Mouse (Mus musculus): ENCODE results near the gene Trim58. TPM values are rescaled to one million over a fixed set of nuclear protein-coding genes. Genes with fewer than 3 reads are reported as not detected.

Gene Trim58
- total RNA-seq (2021): under 1 TPM in 1 of 2 experiments, not detected in 1; 0.15 TPM

DNA sequence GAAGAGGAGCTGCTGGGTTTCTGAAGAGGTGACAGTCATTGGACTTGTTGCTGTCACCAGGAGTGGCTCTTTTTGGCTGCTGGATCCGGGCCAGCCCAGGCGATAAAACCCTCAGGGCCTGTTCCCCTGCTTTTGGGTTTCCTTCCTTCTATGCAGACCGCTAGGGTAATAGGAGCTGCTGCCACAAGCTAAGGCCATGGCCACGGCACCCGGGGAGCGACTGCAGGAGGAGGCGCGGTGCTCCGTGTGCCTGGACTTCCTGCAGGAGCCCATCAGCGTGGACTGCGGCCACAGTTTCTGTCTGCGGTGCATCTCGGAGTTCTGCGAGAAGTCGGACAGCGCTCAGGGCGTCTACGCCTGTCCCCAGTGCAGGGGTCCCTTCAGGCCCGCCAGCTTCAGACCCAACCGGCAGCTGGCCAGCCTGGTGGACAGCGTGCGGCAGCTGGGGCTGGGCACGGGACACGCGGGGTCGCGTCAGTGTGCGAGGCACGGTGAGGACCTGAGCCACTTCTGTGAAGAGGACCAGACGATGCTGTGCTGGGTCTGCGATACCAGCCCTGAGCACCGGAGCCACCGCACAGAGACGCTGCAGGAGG, at the start of gene Trim58:
TSS of gene Trim58 (plus strand) at position 194 of the 596 bp plus-strand sequence.
- peak in 1 of 2 experiments; percentile 6 for DNase-seq (ENCODE audit: extremely low spot score in 1 of 2, low spot score in 1 of 2)

DNA sequence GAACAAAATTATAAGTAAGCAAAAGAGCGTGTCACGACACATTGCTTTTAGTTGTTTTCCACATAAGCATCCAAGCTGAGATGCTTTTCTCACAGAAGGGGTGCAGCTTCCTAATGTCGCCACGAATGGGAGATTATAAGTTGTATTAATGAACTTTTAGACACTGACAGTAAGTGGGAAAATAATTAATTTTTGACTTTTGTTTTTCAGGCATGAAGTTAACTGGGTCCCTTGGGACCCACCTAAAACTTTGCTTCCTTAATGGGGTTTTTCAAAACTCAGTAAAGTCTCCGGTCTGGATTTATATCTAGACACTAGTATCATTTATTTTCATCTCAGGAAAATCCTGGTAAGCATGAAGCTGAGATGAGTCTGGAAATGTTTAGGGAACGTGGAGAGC, 45.5 kb upstream of the Trim58 start, which contains the start of gene Olfr324:
TSS of gene Olfr324 (plus strand) at position 301 of the 400 bp plus-strand sequence.
- DNase-seq (ENCODE audit: extremely low spot score in 1 of 2, low spot score in 1 of 2): no peak

- no peak for DNase-seq (ENCODE audit: extremely low spot score in 1 of 2, low spot score in 1 of 2)
Measured at GRCm38 (mm10) chr11:58597837-58598236, 42.4 kb upstream of the Trim58 start.

GRCm38 (mm10) chr11:58602062-58602461, 38.2 kb upstream of the Trim58 start:
- DNase-seq (ENCODE audit: extremely low spot score in 1 of 2, low spot score in 1 of 2): no peak

- no peak for DNase-seq (ENCODE audit: extremely low spot score in 1 of 2, low spot score in 1 of 2)
Measured at GRCm38 (mm10) chr11:58602800-58603560, 37.3 kb upstream of the Trim58 start.

- no peak for DNase-seq (ENCODE audit: extremely low spot score in 1 of 2, low spot score in 1 of 2)
Measured at GRCm38 (mm10) chr11:58604688-58605087, 35.6 kb upstream of the Trim58 start.

- DNase-seq (ENCODE audit: extremely low spot score in 1 of 2, low spot score in 1 of 2): no peak
Measured at GRCm38 (mm10) chr11:58605228-58605627, 35.0 kb upstream of the Trim58 start.

DNA sequence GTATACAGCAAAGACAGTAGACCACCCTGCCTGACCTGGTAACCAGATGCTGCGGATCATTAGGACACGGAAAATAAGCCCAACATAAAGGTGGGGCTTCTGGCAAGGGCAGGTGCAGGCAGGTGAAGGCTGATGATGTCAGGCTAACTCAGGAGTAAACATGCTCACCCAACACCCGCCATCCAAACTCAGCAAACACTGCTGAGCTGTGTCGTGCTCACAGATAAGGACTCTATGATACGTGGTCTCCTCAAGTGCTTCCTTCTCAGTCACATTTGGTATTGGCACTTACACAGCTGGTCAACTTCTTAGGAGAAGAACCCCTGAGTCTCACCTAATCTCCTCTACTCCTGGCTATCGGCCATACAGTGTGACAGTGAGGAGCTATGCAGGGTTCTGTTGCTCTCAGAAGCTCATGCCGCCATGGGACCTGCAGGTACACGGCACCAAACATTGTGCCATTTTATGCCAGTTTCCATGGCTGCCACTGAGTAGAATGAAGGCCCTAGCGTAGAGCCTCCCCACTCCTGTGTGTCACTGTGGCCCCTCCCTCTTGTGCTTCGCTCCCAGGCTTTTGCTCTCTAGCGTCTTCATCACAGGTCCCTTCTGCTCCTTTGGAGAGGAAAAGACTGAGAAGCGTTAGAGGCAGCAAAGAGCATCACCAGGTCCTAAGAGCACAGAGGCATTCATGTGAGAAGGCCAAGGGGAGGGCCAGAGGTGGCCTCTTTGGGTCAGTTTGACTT, 33.9 kb upstream of the Trim58 start:
- no peak for DNase-seq (ENCODE audit: extremely low spot score in 1 of 2, low spot score in 1 of 2)

DNA sequence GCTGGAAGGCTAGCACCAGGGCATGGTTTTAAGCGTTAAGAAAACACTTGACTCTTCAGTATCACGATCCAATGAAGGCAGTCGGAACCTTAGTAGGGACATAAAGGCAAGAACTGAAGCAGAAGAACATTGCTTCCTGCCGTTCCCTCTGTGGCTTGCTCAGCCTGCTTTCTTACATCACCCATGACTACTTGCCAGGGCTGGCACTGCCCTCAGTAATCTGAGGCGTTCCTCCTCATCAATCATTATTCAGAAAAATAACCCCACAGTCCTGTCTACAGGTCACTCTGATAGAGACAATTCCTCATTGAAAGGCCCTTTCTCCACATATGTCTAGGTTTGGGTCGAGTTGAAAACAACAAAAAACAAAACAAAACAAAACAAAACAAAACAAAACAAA, 33.2 kb upstream of the Trim58 start:
- DNase-seq (ENCODE audit: extremely low spot score in 1 of 2, low spot score in 1 of 2): no peak

- no peak for DNase-seq (ENCODE audit: extremely low spot score in 1 of 2, low spot score in 1 of 2)
Measured at GRCm38 (mm10) chr11:58613359-58613758, 26.9 kb upstream of the Trim58 start.

GRCm38 (mm10) chr11:58614526-58614925, 25.7 kb upstream of the Trim58 start:
- no peak for DNase-seq (ENCODE audit: extremely low spot score in 1 of 2, low spot score in 1 of 2)

DNA sequence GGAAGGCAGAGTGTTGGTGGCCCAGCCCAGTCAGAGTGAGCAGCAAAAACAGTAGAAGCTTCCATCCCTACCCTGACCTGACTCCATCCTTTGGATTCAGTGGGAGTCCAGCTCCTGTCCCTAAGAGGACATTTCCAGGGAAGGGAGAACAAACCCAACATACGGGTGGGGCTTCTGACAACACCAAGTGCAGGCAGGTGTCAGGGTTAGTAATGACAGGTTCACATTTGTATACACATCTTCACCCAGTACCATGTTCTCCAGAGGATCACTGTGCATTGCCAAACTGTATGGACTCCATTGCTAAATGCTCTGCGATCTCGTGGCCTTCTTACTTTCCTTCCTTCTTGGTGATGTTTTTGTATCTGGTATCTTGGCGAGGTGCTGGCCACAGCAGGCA, 24.3 kb upstream of the Trim58 start, which contains the start of gene 2210407C18Rik:
TSS of gene 2210407C18Rik (minus strand) at position 101 of the 400 bp plus-strand sequence.
- DNase-seq (ENCODE audit: extremely low spot score in 1 of 2, low spot score in 1 of 2): no peak

DNA sequence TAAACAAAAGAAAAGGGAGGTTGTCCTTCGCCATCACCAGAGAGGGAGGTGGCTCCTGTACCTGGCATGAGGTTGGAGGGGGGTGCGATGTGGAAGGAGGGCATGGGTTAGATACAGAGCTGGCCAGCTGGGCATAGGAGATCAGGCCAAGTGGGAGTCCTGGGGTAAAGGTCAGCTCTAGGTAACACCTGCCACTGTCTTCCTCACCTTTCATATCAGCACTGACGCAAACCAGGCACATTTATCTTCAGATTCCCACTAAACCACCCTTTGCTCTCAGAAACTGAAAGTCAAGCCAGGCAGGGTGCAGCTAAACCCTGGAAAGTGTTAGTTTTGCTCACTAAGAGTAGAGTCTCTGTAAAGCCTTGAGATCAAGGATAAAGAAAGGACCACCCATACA, 21.9 kb upstream of the Trim58 start:
- no peak for DNase-seq (ENCODE audit: extremely low spot score in 1 of 2, low spot score in 1 of 2)

- no peak for DNase-seq (ENCODE audit: extremely low spot score in 1 of 2, low spot score in 1 of 2)
Measured at GRCm38 (mm10) chr11:58618793-58619192, 21.5 kb upstream of the Trim58 start.

GRCm38 (mm10) chr11:58626146-58626545, 14.1 kb upstream of the Trim58 start:
- DNase-seq (ENCODE audit: extremely low spot score in 1 of 2, low spot score in 1 of 2): no peak

DNA sequence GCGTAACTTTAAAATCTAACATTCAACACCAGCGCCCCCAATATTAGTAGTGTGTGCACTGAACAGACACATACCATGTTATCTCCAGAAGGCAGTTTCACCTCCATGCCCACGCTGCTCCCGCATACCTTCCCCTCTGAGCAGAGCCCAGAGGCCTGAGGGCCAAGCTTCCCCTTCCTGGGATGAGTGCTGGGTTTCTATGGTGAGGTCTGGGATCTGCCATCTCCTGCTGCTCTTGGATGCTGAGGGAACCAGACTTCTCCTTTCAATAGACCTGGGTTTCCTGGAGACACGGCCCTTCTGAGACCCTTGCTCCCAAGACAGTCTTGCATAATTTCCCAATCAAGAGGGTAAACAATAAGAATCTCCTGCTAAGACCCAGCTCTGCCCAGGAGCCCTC, 9.9 kb upstream of the Trim58 start, which contains the start of gene Olfr323:
TSS of gene Olfr323 (minus strand) at position 101 of the 400 bp plus-strand sequence.
- no peak for DNase-seq (ENCODE audit: extremely low spot score in 1 of 2, low spot score in 1 of 2)

DNA sequence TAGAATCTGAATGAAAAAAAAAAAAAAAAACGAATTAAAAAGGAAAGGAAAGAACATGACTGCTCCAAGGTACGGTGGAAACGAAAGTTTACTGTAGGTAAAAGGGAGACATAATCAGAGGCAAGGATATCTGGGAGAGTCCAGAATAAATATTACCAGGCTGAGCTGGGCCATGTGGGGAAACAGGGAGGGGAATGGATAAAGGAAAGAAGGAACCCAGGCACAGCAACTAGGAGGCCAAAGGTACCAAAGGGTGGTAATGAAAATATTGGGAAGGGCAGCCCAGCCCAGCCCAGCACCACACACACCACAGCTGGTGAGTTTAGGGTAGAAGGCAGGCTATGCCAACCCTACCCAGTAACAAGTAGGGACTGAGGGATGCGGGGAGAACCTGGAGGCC, 5.4 kb upstream of the Trim58 start:
- DNase-seq (ENCODE audit: extremely low spot score in 1 of 2, low spot score in 1 of 2): no peak

- DNase-seq (ENCODE audit: extremely low spot score in 1 of 2, low spot score in 1 of 2): peak; percentile 23 to 61
Measured at GRCm38 (mm10) chr11:58636376-58636977, 3.8 kb upstream of the Trim58 start.

- DNase-seq (ENCODE audit: extremely low spot score in 1 of 2, low spot score in 1 of 2): no peak
Measured at GRCm38 (mm10) chr11:58638176-58638701, 2.0 kb upstream of the Trim58 start.

DNA sequence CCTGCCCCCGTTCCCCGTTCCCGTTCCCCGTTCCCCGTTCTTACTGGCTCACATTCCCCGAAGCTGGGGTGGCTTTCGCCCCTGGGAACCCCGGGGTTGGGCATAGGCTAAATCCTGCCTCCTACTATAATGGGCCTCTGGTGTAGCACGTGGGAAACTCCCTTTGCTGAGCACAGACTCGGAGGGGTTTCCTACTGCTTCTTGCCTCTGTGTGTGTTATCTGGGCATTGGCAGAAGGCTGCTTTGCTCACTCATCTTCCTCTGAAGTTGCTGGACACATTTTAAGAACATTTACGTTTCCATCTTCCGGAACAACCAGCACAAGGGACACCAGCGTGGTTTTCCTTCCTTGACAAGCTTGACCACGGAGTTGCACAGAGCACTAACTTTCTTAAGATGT, 792 bp downstream of the Trim58 start:
- no peak for DNase-seq (ENCODE audit: extremely low spot score in 1 of 2, low spot score in 1 of 2)

All from layer of hippocampus, postnatal 25 days (tissue).